Mouse (Mus musculus) intestine, embryonic 14.5 days (tissue): ENCODE results near the gene Arih2. TPM values are rescaled to one million over a fixed set of nuclear protein-coding genes. Genes with fewer than 3 reads are reported as not detected.

Experiments
- ATAC-seq: fragments of 200-750 bp; cut with Nextera tagmentation; replicated peaks from 2 replicates; pipeline ENCODE4 v1.8.0; 2017; ENCODE audit warnings: low read depth, moderate number of reproducible peaks, moderate TSS enrichment, moderate library complexity; ENCODE audit not compliant: low FRiP score, low TSS enrichment
- DNase-seq: peaks from one replicate; pipeline ENCODE4 v3.0.0-alpha.2; 2018; ENCODE audit warnings: low spot score
- H3K27ac ChIP-seq: fragments of 300-500 bp; sonication (generic); 2 replicates; pipeline ENCODE4 v1.5.1; 2014; ENCODE audit warnings: low read depth, mild to moderate bottlenecking, control low read depth
- H3K27me3 ChIP-seq: fragments of 300-500 bp; sonication (generic); replicated peaks from 2 replicates; pipeline ENCODE4 v1.6.1; 2014; ENCODE audit warnings: low read length, control low read depth; ENCODE audit not compliant: control insufficient read depth, insufficient read depth
- H3K36me3 ChIP-seq: fragments of 300-500 bp; sonication (generic); 2 replicates; pipeline ENCODE4 v1.6.1; 2014; ENCODE audit warnings: low read length, control low read depth; ENCODE audit not compliant: control insufficient read depth, insufficient read depth
- H3K4me1 ChIP-seq: fragments of 300-500 bp; sonication (generic); replicated peaks from 2 replicates; pipeline ENCODE4 v1.6.1; 2014; ENCODE audit warnings: low read length, control low read depth, mixed read lengths; ENCODE audit not compliant: control insufficient read depth, insufficient read depth
- H3K4me2 ChIP-seq: fragments of 300-500 bp; sonication (generic); 2 replicates; pipeline ENCODE4 v1.6.1; 2014; ENCODE audit warnings: low read length
- H3K4me3 ChIP-seq: fragments of 300-500 bp; sonication (generic); 2 replicates; pipeline ENCODE4 v1.5.1; 2014; ENCODE audit warnings: low read depth, low read length, control low read depth, mixed read lengths
- H3K9ac ChIP-seq: fragments of 300-500 bp; sonication (generic); 2 replicates; pipeline ENCODE4 v1.6.1; 2014; ENCODE audit warnings: mild to moderate bottlenecking, low read length
- H3K9me3 ChIP-seq: fragments of 300-500 bp; sonication (generic); 2 replicates; pipeline ENCODE4 v1.6.1; 2016; ENCODE audit warnings: low read length, control low read depth; ENCODE audit not compliant: control insufficient read depth
- WGBS: fragments of 180-500 bp; shearing (Covaris S2); extraction: QIAGEN DNeasy Blood & Tissue Kit; methylation state at CpG from one replicate; pipeline ENCODE4 v1.1.7; 2014; 5-methylcytosine and 5-hydroxymethylcytosine counted together
- polyA plus RNA-seq: library from polyadenylated mRNA; unstranded; fragments of >200 nt; fragmentation: Nextera tagmentation; extraction: Ambion mirVana; gene quantifications from 2 replicates; pipeline ENCODE4 v1.2.1, GENCODE M21; 2014

Gene Arih2
- polyA plus RNA-seq: 43.1 and 46.7 TPM in 2 replicates

DNA sequence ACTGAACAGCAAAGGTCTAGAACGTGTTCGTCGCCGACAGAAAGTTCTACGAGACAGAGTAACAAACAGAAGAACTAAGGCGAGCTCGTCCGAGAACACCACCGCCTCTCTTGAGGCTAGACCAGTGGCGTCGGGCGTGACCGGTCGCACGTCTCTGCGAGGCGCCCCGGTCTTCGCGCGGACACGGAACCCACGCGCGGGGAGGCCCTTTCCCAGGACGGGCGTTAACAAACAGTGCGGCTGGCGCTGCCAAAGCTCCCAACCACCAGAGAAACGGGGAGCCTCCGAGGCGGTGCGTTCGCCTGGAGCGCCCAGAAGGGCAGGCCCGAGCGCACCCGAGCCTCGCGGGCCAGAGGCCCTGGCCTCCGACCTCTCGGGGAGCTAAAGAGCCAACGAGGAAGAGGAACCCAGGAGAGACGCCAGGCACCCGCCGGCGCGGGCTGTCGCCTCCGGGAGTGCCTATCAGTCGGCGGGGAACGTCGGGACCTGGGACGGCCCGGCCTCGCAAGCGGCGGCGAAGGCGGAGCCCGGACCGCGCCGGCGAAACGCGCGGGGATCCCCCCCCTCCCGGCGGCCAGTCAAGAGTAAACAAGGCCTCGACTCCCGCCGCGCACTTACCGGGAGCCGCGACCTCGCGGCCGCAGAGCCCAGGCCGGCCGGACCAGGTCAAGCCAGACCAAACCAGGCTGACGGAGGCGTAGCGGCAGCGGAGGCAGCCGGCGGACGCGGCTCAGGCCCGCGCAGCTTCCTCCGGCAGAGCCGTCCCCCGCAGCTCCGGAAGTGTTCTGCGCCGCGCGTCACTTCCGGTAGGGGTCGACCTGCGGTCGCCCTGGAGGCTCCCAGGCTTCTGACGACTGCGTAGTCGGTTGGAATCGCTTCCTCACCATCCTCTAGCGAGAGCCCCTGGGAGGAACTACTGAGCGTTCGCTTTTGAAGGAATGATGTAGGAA is at the start of gene Arih2:
Gene Arih2, minus strand, starts transcription at position 776 of the 950 bp plus-strand sequence.
- WGBS: under 1% methylated on average over 111 of the region's 112 CpGs
- ATAC-seq: peak; percentile 99

DNA sequence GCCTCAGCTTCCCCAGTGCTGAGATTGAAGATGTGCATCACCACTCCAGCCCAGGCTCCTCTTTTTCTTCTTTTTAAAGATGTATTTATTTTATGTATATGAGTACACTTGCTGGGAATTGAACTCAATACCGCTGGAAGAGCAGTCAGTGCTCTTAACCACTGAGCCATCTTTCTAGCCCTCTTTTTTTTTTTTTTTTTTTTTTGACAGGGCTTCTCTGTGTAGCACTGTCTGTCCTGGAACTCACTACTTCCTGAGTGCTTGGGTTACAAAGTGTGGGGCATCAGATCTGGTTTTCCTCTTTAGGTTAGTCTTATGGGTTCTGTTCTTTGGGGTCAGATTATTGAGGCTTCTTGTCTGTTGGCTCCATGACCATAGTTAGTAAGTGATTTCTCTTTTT is 45.3 kb upstream of the Arih2 start:
- Histone ChIP-seq H3K27me3 (no peaks in the 10 kb centered on the region), H3K9me3 (no peaks in the 10 kb centered on the region), H3K4me3 (no peak overlapping the region), H3K9ac (no peak overlapping the region), H3K27ac (no peak overlapping the region), H3K4me1 (peaks cover 16% of the 10 kb centered on the region), H3K4me2 (no peak overlapping the region), H3K36me3 (peaks cover 5% of the 10 kb centered on the region; the same call in 1 of the 2 replicates)
- WGBS: 87% methylated on average over 1 of the region's 1 CpGs
- ATAC-seq: no peak
- no peak for DNase-seq

More for the DNA sequence above, at the start of gene Arih2:
- no peaks in the 10 kb centered on the region for H3K9me3 ChIP-seq
- H3K4me1 ChIP-seq: peaks cover 9% of the 10 kb centered on the region
- H3K27ac ChIP-seq: peak within 1 kb of the TSS; percentile 93
- no peaks in the 10 kb centered on the region for H3K27me3 ChIP-seq
- peak within 1 kb of the TSS; percentile 69 for H3K4me2 ChIP-seq
- peak; percentile 92 for DNase-seq
- H3K4me3 ChIP-seq: peak within 1 kb of the TSS; percentile 93
- H3K9ac ChIP-seq: peak within 1 kb of the TSS; percentile 75
- H3K36me3 ChIP-seq: no peaks in the 10 kb centered on the region; the same call in 1 of the 2 replicates

GRCm38 (mm10) chr9:108693946-108694345 is 44.8 kb upstream of the Arih2 start:
- ATAC-seq (no peak), DNase-seq (no peak)
- whole genome bisulfite sequencing: 70% methylated on average over 4 of the region's 4 CpGs
- Histone ChIP-seq H3K4me1 (peaks cover 16% of the 10 kb centered on the region), H3K9ac (no peak overlapping the region), H3K27me3 (no peaks in the 10 kb centered on the region), H3K9me3 (no peaks in the 10 kb centered on the region), H3K27ac (no peak overlapping the region), H3K36me3 (peaks cover 5% of the 10 kb centered on the region; the same call in 1 of the 2 replicates), H3K4me3 (0 out of 2 replicates have a peak overlapping the region, but pooled peaks have one; percentile 6), H3K4me2 (peak overlapping the region; percentile 87)

DNA sequence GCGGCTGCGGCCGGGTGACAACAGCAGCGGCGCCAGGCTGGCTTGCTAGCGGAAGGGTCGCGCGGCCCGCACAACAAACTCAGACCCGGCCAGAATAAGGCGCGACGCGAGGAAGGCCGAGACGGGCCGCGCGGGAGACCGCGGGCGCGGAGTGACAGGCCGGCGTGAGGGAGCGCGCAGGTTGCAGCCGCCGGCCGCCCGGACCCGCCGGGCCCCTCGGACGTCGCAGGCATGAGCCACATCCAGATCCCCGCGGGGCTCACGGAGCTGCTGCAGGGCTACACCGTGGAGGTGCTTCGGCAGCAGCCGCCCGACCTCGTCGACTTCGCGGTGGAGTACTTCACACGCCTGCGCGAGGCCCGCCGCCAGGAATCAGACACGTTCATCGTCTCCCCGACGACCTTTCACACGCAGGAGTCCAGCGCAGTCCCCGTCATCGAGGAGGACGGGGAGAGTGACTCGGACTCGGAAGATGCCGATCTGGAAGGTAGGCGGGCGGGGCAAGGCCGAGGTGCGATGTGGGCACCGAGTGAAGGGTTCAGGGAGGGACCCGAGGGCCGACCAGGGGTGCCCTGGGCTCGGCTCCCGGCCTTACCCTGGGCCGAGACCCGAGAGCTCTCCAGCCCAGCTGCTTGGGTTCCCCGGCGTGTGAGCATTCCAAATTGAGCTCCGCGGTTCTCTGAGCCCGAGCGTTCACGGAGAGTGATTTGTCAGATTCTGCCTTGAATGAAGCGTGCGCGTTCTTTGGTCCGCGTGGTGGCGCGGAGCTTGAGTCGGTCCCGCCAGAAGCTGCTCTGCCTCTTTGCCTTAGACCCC is 43.2 kb upstream of the Arih2 start:
- DNase-seq: peak; percentile 84
- WGBS: under 1% methylated on average over 91 of the region's 92 CpGs
- H3K4me1 ChIP-seq: peaks cover 16% of the 10 kb centered on the region

GRCm38 (mm10) chr9:108691846-108692225 is 42.6 kb upstream of the Arih2 start:
- DNase-seq (peak; percentile 91), ATAC-seq (peak; percentile 83)
- peak overlapping the region; percentile 64 for H3K9ac ChIP-seq
- H3K4me3 ChIP-seq: peak overlapping the region; percentile 76
- no peaks in the 10 kb centered on the region for H3K9me3 ChIP-seq
- WGBS: 2% methylated on average over 15 of the region's 42 CpGs
- H3K4me2 ChIP-seq: peak overlapping the region; percentile 87
- H3K36me3 ChIP-seq: no peaks in the 10 kb centered on the region
- peaks cover 16% of the 10 kb centered on the region for H3K4me1 ChIP-seq
- peak overlapping the region; percentile 67 for H3K27ac ChIP-seq
- H3K27me3 ChIP-seq: no peaks in the 10 kb centered on the region

More for the DNA sequence above, 43.2 kb upstream of the Arih2 start:
- peak overlapping the region; percentile 64 for H3K9ac ChIP-seq
- H3K4me2 ChIP-seq: peak overlapping the region; percentile 87
- H3K4me3 ChIP-seq: peak overlapping the region; percentile 76
- H3K27me3 ChIP-seq: no peaks in the 10 kb centered on the region
- peak overlapping the region; percentile 54; the same call in 1 of the 2 replicates for H3K27ac ChIP-seq
- no peaks in the 10 kb centered on the region for H3K9me3 ChIP-seq
- ATAC-seq: peak; percentile 56
- H3K36me3 ChIP-seq: no peaks in the 10 kb centered on the region

- DNase-seq (peak; percentile 56), ATAC-seq (no peak; the same call in 1 of the 2 replicates)
- H3K9ac ChIP-seq: peak overlapping the region; percentile 64
- H3K36me3 ChIP-seq: no peaks in the 10 kb centered on the region
- no peaks in the 10 kb centered on the region for H3K9me3 ChIP-seq
- peak overlapping the region; percentile 87 for H3K4me2 ChIP-seq
- WGBS: 69% methylated on average over 8 of the region's 8 CpGs
- peak overlapping the region; percentile 67 for H3K27ac ChIP-seq
- H3K4me1 ChIP-seq: peaks cover 16% of the 10 kb centered on the region
- peak overlapping the region; percentile 76 for H3K4me3 ChIP-seq
- no peaks in the 10 kb centered on the region for H3K27me3 ChIP-seq
Observed at GRCm38 (mm10) chr9:108691371-108691770, 42.2 kb upstream of the Arih2 start.

- no peak overlapping the region for H3K27ac ChIP-seq
- no peak overlapping the region for H3K9ac ChIP-seq
- no peak overlapping the region for H3K4me3 ChIP-seq
- H3K9me3 ChIP-seq: no peaks in the 10 kb centered on the region
- WGBS: 85% methylated on average over 6 of the region's 6 CpGs
- ATAC-seq (no peak), DNase-seq (no peak)
- no peaks in the 10 kb centered on the region for H3K36me3 ChIP-seq
- H3K4me1 ChIP-seq: peaks cover 16% of the 10 kb centered on the region
- H3K4me2 ChIP-seq: no peak overlapping the region
- no peaks in the 10 kb centered on the region for H3K27me3 ChIP-seq
Observed at GRCm38 (mm10) chr9:108690914-108691313, 41.7 kb upstream of the Arih2 start.

- Histone ChIP-seq H3K9me3 (no peaks in the 10 kb centered on the region), H3K4me2 (no peak overlapping the region), H3K27me3 (no peaks in the 10 kb centered on the region), H3K36me3 (no peaks in the 10 kb centered on the region), H3K4me1 (peaks cover 16% of the 10 kb centered on the region), H3K9ac (no peak overlapping the region), H3K4me3 (no peak overlapping the region), H3K27ac (no peak overlapping the region)
- DNase-seq (no peak), ATAC-seq (no peak)
- 59% methylated on average over 1 of the region's 1 CpGs for WGBS
Observed at GRCm38 (mm10) chr9:108689993-108690392, 40.8 kb upstream of the Arih2 start.
